Mouse (Mus musculus) CD4-positive, CD25-positive, alpha-beta regulatory T cell (primary cell): Measurements from ENCODE around the gene Dtx3. TPM values are rescaled to one million over a fixed set of nuclear protein-coding genes. Genes with fewer than 3 reads are reported as not detected.

ENCODE experiments used
- polyA plus RNA-seq: library from polyadenylated mRNA; unstranded; fragments of 100-300 nt; shearing (Covaris generic); gene quantifications from one replicate; pipeline ENCODE4 v1.2.1, GENCODE M21; 2017

Gene Dtx3
- polyA plus RNA-seq, result 112 TPM

GRCm38 (mm10) chr10:127195328-127196129, at the start of gene Dtx3:
TSS of gene Dtx3 (minus strand) at chr10:127195728.

GRCm38 (mm10) chr10:127211414-127211854, 15.9 kb upstream of the Dtx3 start, which contains the start of gene Pip4k2c:
TSS of gene Pip4k2c (minus strand) at chr10:127211585.

DNA sequence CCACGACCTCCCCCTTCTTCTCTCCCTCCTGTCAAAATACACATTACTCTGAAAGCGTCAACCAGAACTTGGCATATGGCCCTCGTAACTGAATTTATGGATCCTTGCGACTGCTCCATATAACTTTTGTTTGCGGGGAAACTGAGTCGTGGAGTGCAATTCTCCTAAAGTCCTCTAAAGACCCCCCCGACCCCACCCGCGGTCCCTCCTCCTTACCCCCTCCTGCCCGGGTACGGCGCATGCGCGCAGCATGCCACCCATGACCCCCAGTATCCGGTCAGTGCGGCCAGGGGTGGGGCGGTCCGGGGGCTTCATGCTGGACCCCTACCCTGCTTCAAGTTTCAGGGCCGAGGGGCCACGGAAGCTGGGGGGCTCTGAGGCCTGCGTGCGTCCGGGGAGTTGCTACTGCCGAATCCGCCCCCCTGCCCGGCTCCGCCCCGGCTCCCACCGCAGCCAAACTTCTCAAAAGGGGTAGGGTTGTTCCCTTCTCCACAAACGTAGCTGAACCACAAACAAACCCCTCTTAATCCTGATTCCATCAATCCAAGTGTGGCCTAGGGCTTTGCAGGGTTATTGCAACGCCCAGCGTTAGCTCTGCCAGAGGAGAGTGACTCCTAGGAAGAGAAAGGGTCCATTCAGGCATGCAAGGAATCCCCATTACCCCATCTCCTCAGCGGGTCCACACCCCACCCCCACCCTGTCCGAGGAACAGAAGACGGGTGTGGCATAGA, 5.7 kb downstream of the Dtx3 start, which contains the start of gene Arhgef25:
Arhgef25 (minus strand) TSS at position 433 of the 731 bp plus-strand sequence.

DNA sequence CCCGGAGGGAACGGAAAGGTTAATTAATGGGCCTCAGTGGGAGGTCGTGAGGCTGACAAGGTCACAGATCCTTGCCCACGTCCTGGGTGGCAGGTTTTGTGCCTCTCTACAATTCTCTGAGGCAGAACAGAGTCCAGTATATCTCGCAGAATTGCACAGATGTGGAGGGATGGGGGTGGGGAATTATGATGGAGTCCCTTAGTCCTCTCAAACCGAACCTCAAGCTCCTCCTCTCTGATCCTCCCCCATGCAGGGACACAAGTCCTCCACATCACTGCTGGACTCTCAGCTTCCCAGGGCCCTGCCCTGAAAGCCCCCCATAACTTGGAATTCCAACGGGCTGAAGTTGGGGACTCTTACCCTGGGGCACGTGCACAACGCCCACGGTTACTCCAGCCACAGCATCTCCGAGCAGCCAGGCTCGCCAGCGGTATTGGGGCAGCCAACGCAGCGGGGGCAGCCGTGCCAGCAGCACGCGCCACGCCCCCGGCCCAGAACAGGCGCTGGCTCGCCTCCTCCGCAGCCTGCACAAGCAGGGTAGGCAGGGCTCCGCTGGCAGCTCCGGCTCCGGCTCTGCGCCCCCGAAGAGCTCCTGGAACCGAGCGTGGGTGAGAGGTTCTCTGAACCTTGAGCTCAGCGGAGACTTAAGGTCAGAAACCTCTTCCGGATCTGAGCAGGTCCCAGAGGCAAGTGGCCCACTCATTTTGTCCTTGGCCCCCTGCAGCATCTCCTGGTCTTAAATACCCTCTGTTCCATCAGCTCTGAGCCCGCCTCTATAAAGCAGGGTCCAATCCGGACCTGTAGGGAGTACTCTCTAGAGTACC, 15.4 kb downstream of the Dtx3 start, which contains the start of gene Slc26a10:
Slc26a10 (minus strand) TSS at position 775 of the 824 bp plus-strand sequence.

GRCm38 (mm10) chr10:127164631-127165353, 30.7 kb downstream of the Dtx3 start, which contains the start of gene B4galnt1:
TSS of gene B4galnt1 (plus strand) at chr10:127165225.

Other genes with a start within 250 kb of the Dtx3 start
- 37.2 TPM for gene Ctdsp2, start 217.0 kb downstream of the Dtx3 start, polyA plus RNA-seq
- gene Avil, start 195.0 kb downstream of the Dtx3 start, polyA plus RNA-seq, result 0.07 TPM
- 51.6 TPM for gene Tsfm, start 164.9 kb downstream of the Dtx3 start, polyA plus RNA-seq
- 26.7 TPM for gene Mettl1, start 154.3 kb downstream of the Dtx3 start, polyA plus RNA-seq
- gene Eef1akmt3, start 154.2 kb downstream of the Dtx3 start, polyA plus RNA-seq, result 0.14 TPM
- gene Cyp27b1, start 147.5 kb downstream of the Dtx3 start, polyA plus RNA-seq, result not detected
- 1.3 TPM for gene March9, start 135.5 kb downstream of the Dtx3 start, polyA plus RNA-seq
- 334 TPM for gene Cdk4, start 132.2 kb downstream of the Dtx3 start, polyA plus RNA-seq
- 64.1 TPM for gene Tspan31, start 125.5 kb downstream of the Dtx3 start, polyA plus RNA-seq
- 30.6 TPM for gene Agap2, start 120.4 kb downstream of the Dtx3 start, polyA plus RNA-seq
- gene Os9, start 74.6 kb downstream of the Dtx3 start, polyA plus RNA-seq, result 171 TPM
- gene B4galnt1, start 30.5 kb downstream of the Dtx3 start, polyA plus RNA-seq, result 728 TPM
- 5.8 TPM for gene Slc26a10, start 15.1 kb downstream of the Dtx3 start, polyA plus RNA-seq
- 0.43 TPM for gene Arhgef25, start 5.6 kb downstream of the Dtx3 start, polyA plus RNA-seq
- 37.4 TPM for gene Pip4k2c, start 15.9 kb upstream of the Dtx3 start, polyA plus RNA-seq
- gene Kif5a, start 67.6 kb upstream of the Dtx3 start, polyA plus RNA-seq, result 0.74 TPM
- 117 TPM for gene Dctn2, start 70.6 kb upstream of the Dtx3 start, polyA plus RNA-seq
- gene Mbd6, start 93.3 kb upstream of the Dtx3 start, polyA plus RNA-seq, result 13.4 TPM
- gene Mars, start 116.1 kb upstream of the Dtx3 start, polyA plus RNA-seq, result 74.3 TPM
- 395 TPM for gene Arhgap9, start 126.2 kb upstream of the Dtx3 start, polyA plus RNA-seq
- gene Gli1, start 146.2 kb upstream of the Dtx3 start, polyA plus RNA-seq, result 0.54 TPM
- gene Inhbe, start 158.7 kb upstream of the Dtx3 start, polyA plus RNA-seq, result 0.07 TPM
- not detected for gene Inhbc, start 174.7 kb upstream of the Dtx3 start, polyA plus RNA-seq
- gene R3hdm2, start 184.6 kb upstream of the Dtx3 start, polyA plus RNA-seq, result 39.5 TPM